Mouse (Mus musculus) embryonic fibroblast, embryonic 13.5 days (primary cell): ENCODE data around the gene Hspa5.

Source experiments
- CTCF ChIP-seq: IDR thresholded peaks from 2 replicates; pipeline ENCODE4 v1.5.1; 2011; ENCODE audit warnings: mild to moderate bottlenecking, control low read depth, low read length, moderate library complexity, borderline replicate concordance; ENCODE audit not compliant: insufficient read depth
- POLR2A ChIP-seq: IDR thresholded peaks from 2 replicates; pipeline ENCODE4 v1.6.1; 2011; ENCODE audit warnings: low read depth, mild to moderate bottlenecking, control low read depth, low read length, moderate library complexity

DNA sequence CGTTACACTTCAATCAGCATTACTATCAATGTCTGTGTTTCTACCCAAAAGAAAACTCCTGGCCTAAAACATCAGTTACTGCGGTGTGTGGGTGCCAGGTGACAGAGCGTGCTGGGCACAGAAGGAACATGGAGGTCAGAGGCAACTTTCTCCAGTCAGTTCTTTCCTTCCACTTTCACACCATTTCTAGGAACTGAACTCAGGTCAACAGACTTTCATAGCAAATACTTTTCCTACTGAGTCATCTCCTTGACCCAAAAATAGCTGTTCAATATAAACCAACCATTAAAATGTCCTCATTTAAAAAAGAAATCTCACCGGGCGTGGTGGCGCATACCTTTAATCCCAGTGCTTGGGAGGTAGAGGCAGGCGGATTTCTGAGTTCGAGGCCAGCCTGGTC, 29.1 kb upstream of the Hspa5 start:
- TF ChIP-seq CTCF: no peak
- no peak for TF ChIP-seq POLR2A
